Mouse (Mus musculus): ENCODE results near the gene Gdf1. TPM values are rescaled to one million over a fixed set of nuclear protein-coding genes. Genes with fewer than 3 reads are reported as not detected.

The Gdf1 gene
- polyA plus RNA-seq (2012; rRNA removed): 0.02 and 0.09 TPM in 2 replicates

GRCm38 (mm10) chr8:70329124-70329834 is at the start of gene Gdf1:
Gene Gdf1, plus strand, starts transcription at chr8:70329817.

GRCm38 (mm10) chr8:70282603-70283135 is 46.9 kb upstream of the Gdf1 start, which contains the start of gene Homer3:
Gene Homer3, plus strand, starts transcription at chr8:70282827.

GRCm38 (mm10) chr8:70302358-70302890 is 27.2 kb upstream of the Gdf1 start, which contains the start of the genes Ddx49 and Cope:
Gene Ddx49, minus strand, starts transcription at chr8:70302489.
Gene Cope, plus strand, starts transcription at chr8:70302518.

GRCm38 (mm10) chr8:70315624-70316510 is 13.8 kb upstream of the Gdf1 start, which contains the start of gene Cers1:
Gene Cers1, plus strand, starts transcription at chr8:70315775.

GRCm38 (mm10) chr8:70353194-70353817 is 23.7 kb downstream of the Gdf1 start, which contains the start of gene Upf1:
Gene Upf1, minus strand, starts transcription at chr8:70353278.

GRCm38 (mm10) chr8:70373397-70374317 is 44.0 kb downstream of the Gdf1 start, which contains the start of gene Comp:
Gene Comp, plus strand, starts transcription at chr8:70373558.

Other genes with a start within 250 kb of the Gdf1 start
- gene Hapln4, start 246.4 kb upstream of the Gdf1 start, polyA plus RNA-seq (2012; rRNA removed): 0.05 TPM in 2 replicates
- 0.02 TPM in 1 of 2 replicates, not detected in the other for gene Ncan, start 208.9 kb upstream of the Gdf1 start, polyA plus RNA-seq (2012; rRNA removed)
- gene Nr2c2ap, start 198.5 kb upstream of the Gdf1 start, polyA plus RNA-seq (2012; rRNA removed): 11.3 and 12.4 TPM in 2 replicates
- 4.6 and 5.4 TPM in 2 replicates for gene Rfxank, start 190.7 kb upstream of the Gdf1 start, polyA plus RNA-seq (2012; rRNA removed)
- 23.9 and 27.1 TPM in 2 replicates for gene Borcs8, start 190.3 kb upstream of the Gdf1 start, polyA plus RNA-seq (2012; rRNA removed)
- 0.01 and 0.07 TPM in 2 replicates for gene Mef2b, start 190.1 kb upstream of the Gdf1 start, polyA plus RNA-seq (2012; rRNA removed)
- 29.4 and 31.9 TPM in 2 replicates for gene Tmem161a, start 157.5 kb upstream of the Gdf1 start, polyA plus RNA-seq (2012; rRNA removed)
- 12.0 and 13.6 TPM in 2 replicates for gene Slc25a42, start 117.5 kb upstream of the Gdf1 start, polyA plus RNA-seq (2012; rRNA removed)
- 16.4 and 16.8 TPM in 2 replicates for gene Sugp2, start 95.6 kb upstream of the Gdf1 start, polyA plus RNA-seq (2012; rRNA removed)
- gene Armc6, start 95.4 kb upstream of the Gdf1 start, polyA plus RNA-seq (2012; rRNA removed): 11.0 and 13.4 TPM in 2 replicates
- gene Homer3, start 47.0 kb upstream of the Gdf1 start, polyA plus RNA-seq (2012; rRNA removed): 5.7 and 6.2 TPM in 2 replicates
- gene Ddx49, start 27.3 kb upstream of the Gdf1 start, polyA plus RNA-seq (2012; rRNA removed): 20.7 and 21.4 TPM in 2 replicates
- 126 and 139 TPM in 2 replicates for gene Cope, start 27.3 kb upstream of the Gdf1 start, polyA plus RNA-seq (2012; rRNA removed)
- gene Cers1, start 14.0 kb upstream of the Gdf1 start, polyA plus RNA-seq (2012; rRNA removed): 0.09 and 0.14 TPM in 2 replicates
- gene Upf1, start 23.5 kb downstream of the Gdf1 start, polyA plus RNA-seq (2012; rRNA removed): 10.6 and 15.5 TPM in 2 replicates
- 0.36 and 0.40 TPM in 2 replicates for gene Comp, start 43.7 kb downstream of the Gdf1 start, polyA plus RNA-seq (2012; rRNA removed)
- gene Crtc1, start 109.8 kb downstream of the Gdf1 start, polyA plus RNA-seq (2012; rRNA removed): 3.4 and 4.1 TPM in 2 replicates
- 5.5 and 6.0 TPM in 2 replicates for gene Klhl26, start 147.2 kb downstream of the Gdf1 start, polyA plus RNA-seq (2012; rRNA removed)
- gene Tmem59l, start 157.5 kb downstream of the Gdf1 start, polyA plus RNA-seq (2012; rRNA removed): 0.01 and 0.07 TPM in 2 replicates
- 1.6 and 2.2 TPM in 2 replicates for gene Crlf1, start 163.3 kb downstream of the Gdf1 start, polyA plus RNA-seq (2012; rRNA removed)
- gene Rex1bd, start 176.9 kb downstream of the Gdf1 start, polyA plus RNA-seq (2012; rRNA removed): 51.3 and 56.0 TPM in 2 replicates
- 769 and 923 TPM in 2 replicates for gene Uba52, start 181.0 kb downstream of the Gdf1 start, polyA plus RNA-seq (2012; rRNA removed)
- 133 and 144 TPM in 2 replicates for gene Fkbp8, start 197.9 kb downstream of the Gdf1 start, polyA plus RNA-seq (2012; rRNA removed)
- 24.3 and 30.5 TPM in 2 replicates for gene Kxd1, start 198.1 kb downstream of the Gdf1 start, polyA plus RNA-seq (2012; rRNA removed)
- gene Ell, start 209.6 kb downstream of the Gdf1 start, polyA plus RNA-seq (2012; rRNA removed): 8.4 and 8.6 TPM in 2 replicates